Mouse (Mus musculus): ENCODE data around the gene Mtfmt. TPM values are rescaled to one million over a fixed set of nuclear protein-coding genes. Genes with fewer than 3 reads are reported as not detected.

Mtfmt gene
- total and polyA plus RNA-seq, 3 experiments: 18.1 to 26.3 (median 26.2) TPM

DNA sequence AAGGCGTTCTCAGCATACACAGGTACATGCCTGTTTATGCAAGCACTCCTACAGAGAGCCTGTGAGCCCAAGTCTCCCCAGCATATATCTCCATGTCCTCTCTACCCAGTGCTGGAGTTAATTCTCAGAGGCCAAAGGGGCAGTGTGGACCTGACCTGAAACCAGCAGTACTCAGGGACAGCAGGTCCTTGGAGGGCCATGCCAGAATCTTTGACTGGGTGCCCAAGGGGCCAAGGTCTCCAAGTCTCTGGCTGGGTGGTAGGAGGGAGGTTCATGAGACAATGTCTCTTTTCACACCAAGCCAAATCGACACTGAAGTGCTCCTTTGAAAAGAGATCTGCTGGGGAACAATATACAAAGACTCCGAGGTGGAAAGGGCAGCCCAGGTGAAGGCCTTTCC lies 27.7 kb upstream of the Mtfmt start:
- H3K4me1 ChIP-seq (ENCODE audit: control insufficient read depth in 1 of 2, insufficient read depth in 2 of 2): no peaks in the 10 kb centered on the region; a peak in 1 of 4 replicates
- no peaks in the 10 kb centered on the region for H3K36me3 ChIP-seq (replicated peaks in 1 of 2; ENCODE audit: control insufficient read depth in 1 of 2, insufficient read depth in 1 of 2, low read length in 1 of 2)
- no peaks in the 10 kb centered on the region for H3K79me2 ChIP-seq (replicated peaks; ENCODE audit: control insufficient read depth, extremely low read depth, insufficient read depth, poor library complexity, severe bottlenecking)
- H3K4me3 ChIP-seq (replicated peaks in 1 of 3; ENCODE audit: low read depth in 2 of 3, low read length in 2 of 3, poor library complexity in 1 of 3): no peak overlapping the region
- H3K27me3 ChIP-seq (replicated peaks): peaks cover 2% of the 10 kb centered on the region
- dilution Hi-C loops (cut with MboI; ENCODE audit: extremely low pct_ligation_motif_present, extremely low pct_unique_long_range_greater_than_20kb, low sequenced_read_pairs): no loop called here
- no peak overlapping the region for H3K27ac ChIP-seq (ENCODE audit: insufficient read depth, low read depth)
- no peaks in the 10 kb centered on the region for H3K9me3 ChIP-seq (replicated peaks; ENCODE audit: low read length)
- H3K4me2 ChIP-seq (ENCODE audit: insufficient read depth, low read depth, poor library complexity, severe bottlenecking): no peak overlapping the region
- in situ Hi-C loops (cut with MboI; ENCODE audit: low pct_ligation_motif_present, low pct_unique_long_range_greater_than_20kb, low sequenced_read_pairs): no loop called here
- H3K9ac ChIP-seq (ENCODE audit: insufficient read depth, low read depth): no peak overlapping the region
- TF ChIP-seq RCOR1 (conservative IDR thresholded peaks at IDR 0.05; ENCODE audit: low read depth, low read length) (no peak), NELFE (IDR thresholded peaks at IDR 0.05; ENCODE audit: low read depth, low read length) (no peak), NRF1 (IDR thresholded peaks at IDR 0.05; ENCODE audit: low read depth, low read length) (no peak), CHD1 (IDR thresholded peaks at IDR 0.05; ENCODE audit: low read depth, low read length) (no peak), KAT2A (IDR thresholded peaks at IDR 0.05; ENCODE audit: insufficient replicate concordance, low read length) (no peak), HCFC1 (IDR thresholded peaks at IDR 0.05; ENCODE audit: low read depth, low read length) (no peak), MAX (IDR thresholded peaks at IDR 0.05; ENCODE audit: low read length) (no peak), SIN3A (IDR thresholded peaks at IDR 0.05; ENCODE audit: low read length) (no peak), ELF1 (IDR thresholded peaks at IDR 0.05; ENCODE audit: low read depth, low read length) (no peak), ETS1 (conservative IDR thresholded peaks at IDR 0.05; ENCODE audit: low read depth, low read length) (no peak)
- DNase-seq (ENCODE audit: extremely low read depth): no peak

DNA sequence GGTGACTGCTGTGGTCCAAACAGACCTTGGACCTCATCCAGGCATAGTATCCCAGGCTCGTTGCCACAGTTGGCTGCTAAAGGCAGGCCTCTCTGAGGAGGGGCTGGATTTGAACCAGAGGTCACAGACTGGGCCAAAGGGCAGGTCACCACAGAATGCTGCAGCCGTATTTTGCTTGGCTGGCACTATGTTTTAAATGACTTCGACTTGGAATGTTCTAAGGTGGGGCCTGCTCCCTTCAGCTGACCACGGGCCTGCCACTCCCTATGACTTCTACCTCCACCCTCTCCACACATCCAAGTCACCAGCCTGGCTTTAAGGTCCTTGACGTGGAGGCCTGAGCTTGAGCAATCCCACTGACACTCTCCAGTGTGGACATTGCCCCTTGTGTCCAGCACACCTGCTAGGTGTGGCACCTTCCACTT lies 26.7 kb upstream of the Mtfmt start:
- H3K9me3 ChIP-seq (replicated peaks; ENCODE audit: low read length): no peaks in the 10 kb centered on the region
- no peaks in the 10 kb centered on the region for H3K79me2 ChIP-seq (replicated peaks; ENCODE audit: control insufficient read depth, extremely low read depth, insufficient read depth, poor library complexity, severe bottlenecking)
- in situ Hi-C loops (cut with MboI; ENCODE audit: low pct_ligation_motif_present, low pct_unique_long_range_greater_than_20kb, low sequenced_read_pairs) (no loop called here), dilution Hi-C loops (cut with MboI; ENCODE audit: extremely low pct_ligation_motif_present, extremely low pct_unique_long_range_greater_than_20kb, low sequenced_read_pairs) (no loop called here)
- H3K27ac ChIP-seq (ENCODE audit: insufficient read depth, low read depth): no peak overlapping the region
- no peak overlapping the region for H3K9ac ChIP-seq (ENCODE audit: insufficient read depth, low read depth)
- no peak overlapping the region for H3K4me3 ChIP-seq (replicated peaks in 1 of 3; ENCODE audit: low read depth in 2 of 3, low read length in 2 of 3, poor library complexity in 1 of 3)
- no peak for DNase-seq (ENCODE audit: extremely low read depth)
- TF ChIP-seq ZNF384 (IDR thresholded peaks at IDR 0.05; ENCODE audit: low read depth, low read length) (no peak), IRF4 (IDR thresholded peaks at IDR 0.05; ENCODE audit: low read depth, low read length) (no peak), MXI1 (IDR thresholded peaks at IDR 0.05; ENCODE audit: low read depth, low read length) (no peak)
- H3K4me2 ChIP-seq (ENCODE audit: insufficient read depth, low read depth, poor library complexity, severe bottlenecking): no peak overlapping the region
- peaks cover 3% of the 10 kb centered on the region for H3K27me3 ChIP-seq (replicated peaks)
- no peaks in the 10 kb centered on the region for H3K36me3 ChIP-seq (replicated peaks in 1 of 2; ENCODE audit: control insufficient read depth in 1 of 2, insufficient read depth in 1 of 2, low read length in 1 of 2)
- no peaks in the 10 kb centered on the region; a peak in 1 of 4 replicates for H3K4me1 ChIP-seq (ENCODE audit: control insufficient read depth in 1 of 2, insufficient read depth in 2 of 2)

DNA sequence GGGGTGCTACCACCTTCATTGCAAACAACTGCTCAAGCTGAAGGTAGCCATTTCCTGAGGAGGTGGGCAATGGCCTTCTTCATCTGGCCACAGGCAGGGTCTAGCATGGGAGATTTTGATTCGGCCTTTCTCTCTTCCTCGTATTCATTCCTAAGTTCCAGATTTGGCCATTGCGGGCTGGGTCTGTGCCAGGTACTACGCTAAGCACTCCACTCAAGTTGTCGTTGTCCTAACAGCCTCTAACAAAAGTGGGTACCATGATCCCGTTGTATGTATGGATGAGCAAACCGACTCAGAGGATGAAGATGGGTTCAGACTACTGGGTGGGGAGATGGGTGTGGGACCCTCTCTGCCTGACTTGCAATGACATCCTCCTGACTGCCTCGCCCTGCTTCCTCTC lies 25.2 kb upstream of the Mtfmt start:
- in situ Hi-C loops (cut with MboI; ENCODE audit: low pct_ligation_motif_present, low pct_unique_long_range_greater_than_20kb, low sequenced_read_pairs): no loop called here
- no peaks in the 10 kb centered on the region for H3K36me3 ChIP-seq (replicated peaks in 1 of 2; ENCODE audit: control insufficient read depth in 1 of 2, insufficient read depth in 1 of 2, low read length in 1 of 2)
- no peak overlapping the region for H3K9ac ChIP-seq (ENCODE audit: insufficient read depth, low read depth)
- H3K9me3 ChIP-seq (replicated peaks; ENCODE audit: low read length): no peaks in the 10 kb centered on the region
- H3K4me3 ChIP-seq (replicated peaks in 1 of 3; ENCODE audit: low read depth in 2 of 3, low read length in 2 of 3, poor library complexity in 1 of 3): no peak overlapping the region
- no peak overlapping the region for H3K27ac ChIP-seq (ENCODE audit: insufficient read depth, low read depth)
- H3K4me2 ChIP-seq (ENCODE audit: insufficient read depth, low read depth, poor library complexity, severe bottlenecking): no peak overlapping the region
- no peak for DNase-seq (ENCODE audit: extremely low read depth)
- H3K4me1 ChIP-seq (ENCODE audit: control insufficient read depth in 1 of 2, insufficient read depth in 2 of 2): no peaks in the 10 kb centered on the region; a peak in 1 of 4 replicates
- no peaks in the 10 kb centered on the region for H3K79me2 ChIP-seq (replicated peaks; ENCODE audit: control insufficient read depth, extremely low read depth, insufficient read depth, poor library complexity, severe bottlenecking)
- H3K27me3 ChIP-seq (replicated peaks): peaks cover 3% of the 10 kb centered on the region
- dilution Hi-C loops (cut with MboI; ENCODE audit: extremely low pct_ligation_motif_present, extremely low pct_unique_long_range_greater_than_20kb, low sequenced_read_pairs): no loop called here
- TF ChIP-seq TBP (conservative IDR thresholded peaks at IDR 0.05; ENCODE audit: low read depth, low read length): no peak
- no peak for TF ChIP-seq JUND (conservative IDR thresholded peaks at IDR 0.05; ENCODE audit: low read depth, low read length)
- no peak for TF ChIP-seq MYC (IDR thresholded peaks at IDR 0.05; ENCODE audit: low read depth, low read length)
- no peak for TF ChIP-seq RAD21 (IDR thresholded peaks at IDR 0.05; ENCODE audit: low read depth, low read length)
- no peak for TF ChIP-seq GABPA (IDR thresholded peaks at IDR 0.05; ENCODE audit: insufficient replicate concordance, low read depth, low read length)
- TF ChIP-seq ZMIZ1 (IDR thresholded peaks at IDR 0.05; ENCODE audit: low read depth, low read length): no peak
- no peak for TF ChIP-seq MAFK (IDR thresholded peaks at IDR 0.05; ENCODE audit: insufficient replicate concordance, low read length)
- no peak for TF ChIP-seq NRF1 (IDR thresholded peaks at IDR 0.05; ENCODE audit: low read depth, low read length)
- TF ChIP-seq BHLHE40 (IDR thresholded peaks at IDR 0.05; ENCODE audit: low read depth, low read length): no peak
- no peak for TF ChIP-seq SIN3A (IDR thresholded peaks at IDR 0.05; ENCODE audit: low read length)
- TF ChIP-seq E2F4 (IDR thresholded peaks at IDR 0.05; ENCODE audit: insufficient replicate concordance, low read depth, low read length): no peak
- no peak for TF ChIP-seq POLR2A (IDR thresholded peaks at IDR 0.05; ENCODE audit: low read depth, low read length)
- TF ChIP-seq MEF2A (IDR thresholded peaks at IDR 0.05; ENCODE audit: borderline replicate concordance, low read depth, low read length): no peak
- TF ChIP-seq PAX5 (IDR thresholded peaks at IDR 0.05; ENCODE audit: low read length): no peak
- no peak for TF ChIP-seq USF2 (conservative IDR thresholded peaks at IDR 0.05; ENCODE audit: low read depth, low read length)
- no peak for TF ChIP-seq ZKSCAN1 (IDR thresholded peaks at IDR 0.05; ENCODE audit: borderline replicate concordance, low read depth, low read length)
- TF ChIP-seq MAZ (IDR thresholded peaks at IDR 0.05; ENCODE audit: low read depth, low read length): no peak

Data from CH12.LX (cell line).